Mouse (Mus musculus) megakaryocyte, embryonic 14.5 days (primary cell): ENCODE data around the gene Snx14. TPM values are rescaled to one million over a fixed set of nuclear protein-coding genes. Genes with fewer than 3 reads are reported as not detected.

Source experiments
- H3K27me3 ChIP-seq: replicated peaks from 2 replicates; pipeline ENCODE3; 2012; ENCODE audit warnings: inconsistent platforms
- H3K36me3 ChIP-seq: replicated peaks from 2 replicates; pipeline ENCODE3; 2012; ENCODE audit warnings: low read length, inconsistent platforms, mixed read lengths
- H3K4me1 ChIP-seq: 2 replicates; pipeline ENCODE4 v1.6.1; 2012; ENCODE audit warnings: inconsistent platforms
- H3K4me3 ChIP-seq: replicated peaks from 2 replicates; pipeline ENCODE3; 2012; ENCODE audit warnings: moderate library complexity, mild to moderate bottlenecking, inconsistent platforms
- H3K9me3 ChIP-seq: 2 replicates; pipeline ENCODE4 v1.6.1; 2012; ENCODE audit warnings: inconsistent platforms
- FLI1 ChIP-seq: IDR thresholded peaks from 2 replicates; pipeline ENCODE4 v1.6.1; 2012; ENCODE audit warnings: low read length, inconsistent platforms, mixed read lengths
- GATA1 ChIP-seq: IDR thresholded peaks from 3 replicates; pipeline ENCODE4 v1.6.1; 2012; ENCODE audit warnings: mixed read lengths, low read length, inconsistent platforms, borderline replicate concordance
- polyA plus RNA-seq: library from polyadenylated mRNA; stranded (reverse); fragments of >175 nt; gene quantifications from 2 replicates; pipeline ENCODE4 v1.2.3, GENCODE M21; 2012; ENCODE audit warnings: low replicate concordance; ENCODE audit not compliant: insufficient read depth

The Snx14 gene
- polyA plus RNA-seq, 1 experiment: 2.3 TPM

- no peaks in the 10 kb centered on the region for H3K27me3 ChIP-seq
- no peaks in the 10 kb centered on the region for H3K36me3 ChIP-seq
- H3K4me3 ChIP-seq: peak overlapping the region; percentile 99
- H3K4me1 ChIP-seq: peaks cover 31% of the 10 kb centered on the region
- H3K9me3 ChIP-seq: no peaks in the 10 kb centered on the region
- TF ChIP-seq FLI1 (peak; percentile 1; the same call in 1 of the 2 replicates), GATA1 (no peak)
Measured at GRCm38 (mm10) chr9:88439238-88439600, 461 bp upstream of the Snx14 start.

- H3K27me3 ChIP-seq: no peaks in the 10 kb centered on the region
- peak overlapping the region; percentile 99 for H3K4me3 ChIP-seq
Measured at GRCm38 (mm10) chr9:88438237-88438554, 562 bp downstream of the Snx14 start.

GRCm38 (mm10) chr9:88437342-88438236 is 1.2 kb downstream of the Snx14 start:
- Histone ChIP-seq H3K36me3 (no peaks in the 10 kb centered on the region), H3K27me3 (no peaks in the 10 kb centered on the region), H3K4me3 (peak overlapping the region; percentile 99), H3K4me1 (peaks cover 31% of the 10 kb centered on the region), H3K9me3 (no peaks in the 10 kb centered on the region)
- TF ChIP-seq FLI1: no peak
- no peak for TF ChIP-seq GATA1

More at GRCm38 (mm10) chr9:88438237-88438554, 562 bp downstream of the Snx14 start:
- Histone ChIP-seq H3K9me3 (no peaks in the 10 kb centered on the region), H3K36me3 (no peaks in the 10 kb centered on the region), H3K4me1 (peaks cover 31% of the 10 kb centered on the region)
- TF ChIP-seq FLI1: no peak
- no peak for TF ChIP-seq GATA1

- Histone ChIP-seq H3K4me1 (peaks cover 15% of the 10 kb centered on the region), H3K9me3 (no peaks in the 10 kb centered on the region), H3K4me3 (no peak overlapping the region), H3K36me3 (peaks cover 53% of the 10 kb centered on the region), H3K27me3 (no peaks in the 10 kb centered on the region)
- TF ChIP-seq FLI1 (no peak), GATA1 (no peak)
Measured at GRCm38 (mm10) chr9:88424356-88424755, 14.4 kb downstream of the Snx14 start.

- TF ChIP-seq FLI1: no peak
- no peak for TF ChIP-seq GATA1
- Histone ChIP-seq H3K4me3 (no peak overlapping the region), H3K36me3 (peaks cover 60% of the 10 kb centered on the region), H3K9me3 (no peaks in the 10 kb centered on the region), H3K27me3 (no peaks in the 10 kb centered on the region), H3K4me1 (peaks cover 4% of the 10 kb centered on the region; the same call in 1 of the 2 replicates)
Measured at GRCm38 (mm10) chr9:88422428-88422827, 16.3 kb downstream of the Snx14 start.

GRCm38 (mm10) chr9:88416752-88417151 is 22.0 kb downstream of the Snx14 start:
- no peak overlapping the region for H3K4me3 ChIP-seq
- H3K27me3 ChIP-seq: no peaks in the 10 kb centered on the region
- TF ChIP-seq GATA1 (no peak), FLI1 (no peak)
- H3K36me3 ChIP-seq: peaks cover 76% of the 10 kb centered on the region
- H3K4me1 ChIP-seq: peaks cover 4% of the 10 kb centered on the region; the same call in 1 of the 2 replicates
- no peaks in the 10 kb centered on the region for H3K9me3 ChIP-seq

- Histone ChIP-seq H3K36me3 (peaks cover 70% of the 10 kb centered on the region), H3K4me1 (no peaks in the 10 kb centered on the region), H3K9me3 (no peaks in the 10 kb centered on the region), H3K4me3 (no peak overlapping the region), H3K27me3 (no peaks in the 10 kb centered on the region)
- no peak for TF ChIP-seq FLI1
- TF ChIP-seq GATA1: no peak
Measured at GRCm38 (mm10) chr9:88409978-88410377, 28.8 kb downstream of the Snx14 start.

- peaks cover 3% of the 10 kb centered on the region; the same call in 1 of the 2 replicates for H3K4me1 ChIP-seq
- no peaks in the 10 kb centered on the region for H3K9me3 ChIP-seq
- H3K4me3 ChIP-seq: no peak overlapping the region
- H3K27me3 ChIP-seq: no peaks in the 10 kb centered on the region
- TF ChIP-seq FLI1: no peak
- TF ChIP-seq GATA1: no peak
- peaks cover 75% of the 10 kb centered on the region for H3K36me3 ChIP-seq
Measured at GRCm38 (mm10) chr9:88404515-88404914, 34.2 kb downstream of the Snx14 start.

- Histone ChIP-seq H3K4me3 (no peak overlapping the region), H3K27me3 (no peaks in the 10 kb centered on the region), H3K36me3 (peaks cover 71% of the 10 kb centered on the region), H3K9me3 (no peaks in the 10 kb centered on the region), H3K4me1 (peaks cover 3% of the 10 kb centered on the region; the same call in 1 of the 2 replicates)
- TF ChIP-seq FLI1 (no peak), GATA1 (no peak)
Measured at GRCm38 (mm10) chr9:88404088-88404487, 34.7 kb downstream of the Snx14 start.

- peaks cover 71% of the 10 kb centered on the region for H3K36me3 ChIP-seq
- H3K9me3 ChIP-seq: no peaks in the 10 kb centered on the region
- no peaks in the 10 kb centered on the region for H3K4me1 ChIP-seq
- H3K27me3 ChIP-seq: no peaks in the 10 kb centered on the region
- TF ChIP-seq GATA1 (no peak), FLI1 (no peak)
- H3K4me3 ChIP-seq: no peak overlapping the region
Measured at GRCm38 (mm10) chr9:88398461-88398860, 40.3 kb downstream of the Snx14 start.
